Mouse (Mus musculus) cortical plate, adult 2 months (tissue): ENCODE results near the gene Pgls.

Experiments used
- CTCF ChIP-seq: fragments of 200-500 bp; IDR thresholded peaks from 2 replicates; pipeline ENCODE4 v1.5.1; 2011; ENCODE audit warnings: mild to moderate bottlenecking, control low read depth, low read length; ENCODE audit not compliant: insufficient read depth; ENCODE audit errors: extremely low read depth
- POLR2A ChIP-seq: fragments of 200-500 bp; IDR thresholded peaks from 2 replicates; pipeline ENCODE4 v1.6.1; 2011; ENCODE audit warnings: mild to moderate bottlenecking, low read length, control low read depth; ENCODE audit not compliant: insufficient read depth; ENCODE audit errors: extremely low read depth

DNA sequence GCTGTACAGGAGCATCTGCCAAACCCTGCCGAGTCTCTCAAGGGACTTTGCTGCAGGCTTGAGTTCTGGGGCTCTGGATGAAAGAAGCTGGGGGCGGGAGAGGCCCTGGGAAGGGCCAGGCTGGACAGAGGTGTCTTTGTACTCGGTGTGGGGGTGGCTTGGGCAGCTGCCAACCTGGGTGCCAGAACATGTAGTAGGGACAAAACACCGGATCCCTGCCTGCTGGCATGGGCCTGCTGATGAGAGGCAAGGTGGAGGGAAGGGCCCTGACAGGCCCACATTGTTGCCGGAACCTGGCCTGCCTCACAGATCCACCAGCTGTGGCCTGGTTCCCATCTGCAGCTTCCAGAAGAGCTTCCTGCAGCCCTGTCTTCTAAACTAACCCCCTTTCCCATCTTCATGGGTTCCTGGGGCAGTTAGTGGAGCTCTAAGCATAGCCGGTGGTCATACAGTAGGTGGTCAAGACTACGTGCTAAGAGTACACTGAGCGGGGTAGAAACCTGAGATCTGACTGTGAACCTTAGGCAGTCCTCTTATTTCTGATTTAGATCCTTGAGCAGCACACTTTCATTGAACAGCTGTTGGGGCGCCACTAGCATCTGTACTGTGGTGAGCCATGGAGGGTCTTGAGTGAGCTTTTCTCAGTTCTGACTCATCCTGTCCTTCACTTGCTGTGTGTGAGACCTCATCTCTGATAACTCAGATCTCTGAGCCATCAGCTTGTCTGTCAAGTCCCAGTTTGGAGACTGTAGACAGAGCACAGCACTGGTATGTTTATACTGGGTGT, 18.9 kb upstream of the Pgls start:
- 0 out of 2 replicates have a peak, but pooled peaks have one; percentile 11 for TF ChIP-seq POLR2A
- no peak for TF ChIP-seq CTCF
